Mouse (Mus musculus) gastrocnemius, adult 18-20 months (tissue): ENCODE data around the gene Olfr829. TPM values are rescaled to one million over a fixed set of nuclear protein-coding genes. Genes with fewer than 3 reads are reported as not detected.
"Not testable (repeated sequence)": the region's sequence is repeated elsewhere in the genome, so short reads cannot be mapped to it uniquely, and the experiment has no call there.

Experiments
- DNase-seq: peaks from one replicate; pipeline ENCODE4 v3.0.0; 2021; ENCODE audit warnings: low spot score
- long read RNA-seq, 2 experiments: library from polyadenylated mRNA; stranded (forward); transcript quantifications; one replicate each; pipeline ENCODE4 v2.0.0; 2021
- total RNA-seq, 2 experiments: library from RNA; stranded (reverse); gene quantifications; 2 replicates each; pipeline ENCODE4 v1.2.3; 2021

Gene Olfr829
- not detected for total RNA-seq
- long read RNA-seq, experiment 1, result 0 reads
- long read RNA-seq, experiment 2, result 0 reads

- no peak for DNase-seq
Measured at GRCm38 (mm10) chr9:18854633-18855032, at the start of gene Olfr829. Gene Olfr829 (plus strand): TSS chr9:18854933.

- DNase-seq, result no peak
Measured at GRCm38 (mm10) chr9:18819426-18819825, 35.3 kb upstream of the Olfr829 start, which contains the start of gene Olfr828. Gene Olfr828 (minus strand): TSS chr9:18819526.

GRCm38 (mm10) chr9:18874393-18874792 lies 19.7 kb downstream of the Olfr829 start, which contains the start of gene Olfr830:
Gene Olfr830 (plus strand): TSS chr9:18874693.
- no peak for DNase-seq

- not testable (repeated sequence) for DNase-seq
Measured at GRCm38 (mm10) chr9:18907699-18908098, 53.0 kb downstream of the Olfr829 start.

Other genes starting within 250 kb of the Olfr829 start
- gene Muc16, start 180.4 kb upstream of the Olfr829 start, total RNA-seq, result under 1 TPM in 1 of 2 experiments, not detected in 1; 0.02 TPM
- gene Olfr24, start 90.9 kb upstream of the Olfr829 start, total RNA-seq, result not detected
- not detected for gene Olfr828, start 35.4 kb upstream of the Olfr829 start, total RNA-seq
- gene Olfr830, start 19.8 kb downstream of the Olfr829 start, total RNA-seq, result not detected
- gene Olfr832, start 82.2 kb downstream of the Olfr829 start, total RNA-seq, result not detected
- gene Olfr834, start 133.1 kb downstream of the Olfr829 start, total RNA-seq, result not detected
- gene Olfr835, start 177.8 kb downstream of the Olfr829 start, total RNA-seq, result not detected